Mouse (Mus musculus) embryonic facial prominence, embryonic 14.5 days (tissue): ENCODE data around the gene Rtn3. TPM values are rescaled to one million over a fixed set of nuclear protein-coding genes. Genes with fewer than 3 reads are reported as not detected.
A peak's percentile ranks its signal among the peaks of the same experiment; 100 is the strongest.

Source experiments
- ATAC-seq: fragments of 200-750 bp; cut with Nextera tagmentation; 2 replicates; pipeline ENCODE4 v1.8.0; 2017; ENCODE audit warnings: low read depth, moderate number of reproducible peaks, moderate TSS enrichment
- DNase-seq: peaks from one replicate; pipeline ENCODE4 v3.0.0-alpha.2; 2015; ENCODE audit warnings: low spot score
- H3K27ac ChIP-seq: fragments of 300-500 bp; sonication (generic); replicated peaks from 2 replicates; pipeline ENCODE4 v1.5.1; 2014; ENCODE audit warnings: low read depth, mild to moderate bottlenecking, low read length, moderate library complexity
- H3K27me3 ChIP-seq: fragments of 300-500 bp; sonication (generic); replicated peaks from 2 replicates; pipeline ENCODE4 v1.6.1; 2014; ENCODE audit warnings: low read length; ENCODE audit not compliant: control insufficient read depth, insufficient read depth
- H3K36me3 ChIP-seq: fragments of 300-500 bp; sonication (generic); 2 replicates; pipeline ENCODE4 v1.6.1; 2014; ENCODE audit warnings: low read length, mixed read lengths; ENCODE audit not compliant: control insufficient read depth, insufficient read depth
- H3K4me1 ChIP-seq: fragments of 300-500 bp; sonication (generic); 2 replicates; pipeline ENCODE4 v1.6.1; 2014; ENCODE audit warnings: antibody characterized with exemption, low read length; ENCODE audit not compliant: control insufficient read depth, insufficient read depth
- H3K4me2 ChIP-seq: fragments of 300-500 bp; sonication (generic); 2 replicates; pipeline ENCODE4 v1.6.1; 2014; ENCODE audit warnings: low read depth, mild to moderate bottlenecking, low read length, moderate library complexity, mixed read lengths
- H3K4me3 ChIP-seq: fragments of 300-500 bp; sonication (generic); 2 replicates; pipeline ENCODE4 v1.5.1; 2014; ENCODE audit warnings: low read depth, mild to moderate bottlenecking, low read length
- H3K9ac ChIP-seq: fragments of 300-500 bp; sonication (generic); 2 replicates; pipeline ENCODE4 v1.6.1; 2014; ENCODE audit warnings: low read depth, mild to moderate bottlenecking, low read length, moderate library complexity, mixed read lengths
- H3K9me3 ChIP-seq: fragments of 300-500 bp; sonication (generic); 2 replicates; pipeline ENCODE4 v1.6.1; 2016; ENCODE audit warnings: low read length; ENCODE audit not compliant: control insufficient read depth
- WGBS: fragments of 180-500 bp; shearing (Covaris S2); extraction: QIAGEN DNeasy Blood & Tissue Kit; methylation state at CpG from one replicate; pipeline ENCODE4 v1.1.7; 2014; 5-methylcytosine and 5-hydroxymethylcytosine counted together
- polyA plus RNA-seq: library from polyadenylated mRNA; unstranded; fragments of >200 nt; fragmentation: Nextera tagmentation; extraction: Ambion mirVana; gene quantifications from 2 replicates; pipeline ENCODE4 v1.2.1, GENCODE M21; 2014

Rtn3 gene
- polyA plus RNA-seq, 1 experiment from 2014 or later, result 132 TPM

GRCm38 (mm10) chr19:7481541-7482265, 1.4 kb downstream of the Rtn3 start:
- Histone ChIP-seq H3K36me3 (no peaks in the 10 kb centered on the region), H3K27ac (peak overlapping the region; percentile 45), H3K9ac (peak overlapping the region; percentile 88), H3K4me1 (peaks cover 5% of the 10 kb centered on the region), H3K4me2 (peak overlapping the region; percentile 76), H3K4me3 (peak overlapping the region; percentile 87), H3K27me3 (no peaks in the 10 kb centered on the region), H3K9me3 (no peaks in the 10 kb centered on the region)
- no peak for ATAC-seq
- WGBS, result 8% methylated on average over 12 of the region's 12 CpGs
- DNase-seq, result peak; percentile 59

- no peaks in the 10 kb centered on the region for H3K27me3 ChIP-seq
- H3K36me3 ChIP-seq, result no peaks in the 10 kb centered on the region
- no peak overlapping the region for H3K9ac ChIP-seq
- H3K4me1 ChIP-seq, result peaks cover 5% of the 10 kb centered on the region
- no peak overlapping the region for H3K4me2 ChIP-seq
- H3K9me3 ChIP-seq, result no peaks in the 10 kb centered on the region
- DNase-seq (no peak), ATAC-seq (no peak)
- WGBS, result 96% methylated on average over 3 of the region's 3 CpGs
- H3K27ac ChIP-seq, result no peak overlapping the region
- no peak overlapping the region for H3K4me3 ChIP-seq
These were observed 3.3 kb downstream of the Rtn3 start for GRCm38 (mm10) chr19:7479751-7480248.

DNA sequence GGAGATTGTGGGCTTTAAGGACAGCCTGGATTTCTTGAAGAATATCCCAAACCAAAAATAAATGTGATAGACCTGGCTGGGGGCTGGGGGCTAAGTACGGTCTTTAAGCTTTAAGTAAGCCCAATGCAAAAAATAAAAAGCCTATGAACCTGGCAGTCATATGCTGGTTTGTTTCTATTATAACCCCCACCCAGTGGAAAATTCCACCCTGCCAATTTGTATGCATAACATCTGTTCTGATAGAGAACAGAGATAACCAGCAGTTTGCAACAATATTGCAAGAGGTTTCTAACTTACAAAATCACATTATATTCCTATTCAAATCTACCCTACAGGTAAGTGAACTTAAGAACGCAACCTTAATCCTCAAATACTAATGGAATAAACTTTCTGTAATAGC, 12.4 kb downstream of the Rtn3 start:
- H3K9me3 ChIP-seq, result no peaks in the 10 kb centered on the region
- no peaks in the 10 kb centered on the region for H3K27me3 ChIP-seq
- 83% methylated on average over 2 of the region's 2 CpGs for WGBS
- H3K36me3 ChIP-seq, result peaks cover 36% of the 10 kb centered on the region
- no peak overlapping the region for H3K9ac ChIP-seq
- no peak overlapping the region for H3K4me2 ChIP-seq
- no peak overlapping the region for H3K4me3 ChIP-seq
- ATAC-seq (no peak), DNase-seq (peak; percentile 9)
- no peaks in the 10 kb centered on the region for H3K4me1 ChIP-seq
- H3K27ac ChIP-seq, result no peak overlapping the region

GRCm38 (mm10) chr19:7467915-7468314, 15.2 kb downstream of the Rtn3 start:
- H3K9me3 ChIP-seq, result no peaks in the 10 kb centered on the region
- no peak overlapping the region for H3K4me2 ChIP-seq
- H3K36me3 ChIP-seq, result peaks cover 26% of the 10 kb centered on the region; the same call in 1 of the 2 replicates
- DNase-seq, result no peak
- H3K27me3 ChIP-seq, result no peaks in the 10 kb centered on the region
- H3K9ac ChIP-seq, result no peak overlapping the region
- H3K4me3 ChIP-seq, result no peak overlapping the region
- H3K27ac ChIP-seq, result no peak overlapping the region
- no peak for ATAC-seq
- no peaks in the 10 kb centered on the region for H3K4me1 ChIP-seq

DNA sequence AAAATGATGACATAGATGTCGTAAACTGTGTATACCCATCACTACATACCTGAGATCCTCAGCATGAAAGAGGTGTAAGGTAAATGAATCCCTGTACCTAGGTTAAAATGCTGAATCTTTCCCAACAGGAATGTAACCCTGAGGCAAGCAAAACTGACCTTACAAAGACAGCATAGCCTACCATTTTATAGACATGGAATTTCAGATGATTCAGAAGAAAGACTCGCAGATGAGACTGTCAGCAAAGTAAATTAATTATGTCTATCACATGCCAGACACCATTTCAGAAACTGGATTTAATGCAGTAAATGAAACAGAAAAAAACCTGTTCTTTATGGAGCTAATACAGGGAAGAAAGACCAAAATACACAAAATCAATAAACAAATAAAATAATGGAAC, 23.7 kb downstream of the Rtn3 start:
- peaks cover 13% of the 10 kb centered on the region; the same call in 1 of the 2 replicates for H3K36me3 ChIP-seq
- no peaks in the 10 kb centered on the region for H3K27me3 ChIP-seq
- H3K4me2 ChIP-seq, result no peak overlapping the region
- H3K4me3 ChIP-seq, result no peak overlapping the region
- no peaks in the 10 kb centered on the region for H3K4me1 ChIP-seq
- WGBS, result 81% methylated on average over 2 of the region's 2 CpGs
- H3K9me3 ChIP-seq, result no peaks in the 10 kb centered on the region
- DNase-seq (no peak), ATAC-seq (no peak)
- no peak overlapping the region for H3K27ac ChIP-seq
- H3K9ac ChIP-seq, result no peak overlapping the region

DNA sequence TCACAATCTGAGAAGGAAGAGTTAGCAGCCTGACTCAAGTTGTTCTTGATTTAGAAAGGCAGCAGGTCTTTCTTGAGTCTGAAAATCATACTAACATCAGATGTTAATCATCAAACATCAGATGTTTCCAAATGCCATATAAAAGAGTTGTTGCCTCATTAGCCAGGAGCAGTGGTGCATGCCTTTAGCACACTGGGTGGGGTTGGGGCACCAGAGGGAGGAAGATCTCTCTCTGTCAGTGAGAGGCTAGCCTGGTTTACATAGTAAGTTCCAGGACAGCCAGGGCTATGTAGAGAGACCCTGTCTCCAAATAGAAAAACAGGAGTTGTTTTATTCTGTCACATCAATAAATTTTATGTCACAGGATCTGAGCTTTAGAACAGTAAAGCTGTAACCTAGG, 24.2 kb downstream of the Rtn3 start:
- Histone ChIP-seq H3K4me1 (no peaks in the 10 kb centered on the region), H3K36me3 (peaks cover 13% of the 10 kb centered on the region; the same call in 1 of the 2 replicates), H3K27me3 (no peaks in the 10 kb centered on the region), H3K9me3 (no peaks in the 10 kb centered on the region), H3K9ac (no peak overlapping the region), H3K4me2 (no peak overlapping the region), H3K4me3 (no peak overlapping the region), H3K27ac (no peak overlapping the region)
- DNase-seq, result no peak
- ATAC-seq, result no peak

DNA sequence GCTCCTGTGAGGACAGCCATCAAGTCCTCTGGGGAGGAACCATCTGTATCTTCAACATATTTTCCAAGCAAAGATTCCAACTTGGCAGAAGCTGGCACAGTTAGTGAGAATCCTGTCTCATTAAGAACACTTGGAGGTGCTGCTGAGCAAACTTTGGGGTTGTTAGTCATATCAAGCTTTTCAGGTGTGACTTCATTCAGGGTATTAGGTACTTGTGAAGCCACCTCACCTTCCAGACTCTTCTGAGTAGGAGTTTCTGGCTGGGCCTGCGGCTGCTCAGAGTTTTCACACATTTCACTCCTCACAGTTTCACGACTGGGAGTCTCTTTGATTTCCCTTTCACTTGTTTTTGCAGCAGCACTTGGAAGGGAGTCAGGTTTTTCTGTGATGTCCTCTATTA, 26.3 kb downstream of the Rtn3 start:
- no peak for DNase-seq
- Histone ChIP-seq H3K27me3 (no peaks in the 10 kb centered on the region), H3K4me1 (peaks cover 2% of the 10 kb centered on the region; the same call in 1 of the 2 replicates), H3K9ac (no peak overlapping the region), H3K4me2 (no peak overlapping the region), H3K9me3 (no peaks in the 10 kb centered on the region), H3K36me3 (peaks cover 13% of the 10 kb centered on the region; the same call in 1 of the 2 replicates), H3K27ac (no peak overlapping the region), H3K4me3 (no peak overlapping the region)
- no peak for ATAC-seq
- 75% methylated on average over 2 of the region's 2 CpGs for WGBS

DNA sequence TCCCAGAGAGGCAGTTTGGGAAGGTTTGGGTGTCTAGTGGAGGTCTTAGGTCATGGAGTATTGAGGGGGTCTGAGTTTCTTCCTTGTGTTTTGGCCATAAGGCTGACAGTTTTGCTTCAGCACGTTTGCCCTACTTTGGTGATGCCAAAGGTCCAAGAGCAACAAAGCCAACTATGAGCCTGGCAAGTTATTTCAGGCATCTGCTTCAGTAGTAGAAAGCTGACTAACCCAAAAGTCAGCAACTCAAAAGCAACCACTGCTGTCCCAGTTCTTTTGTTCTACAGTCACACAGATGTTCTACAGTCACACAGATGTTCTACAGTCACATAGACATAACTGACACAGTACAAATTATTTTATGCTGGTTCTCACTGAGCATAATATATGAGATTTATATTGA, 37.5 kb downstream of the Rtn3 start:
- no peaks in the 10 kb centered on the region for H3K9me3 ChIP-seq
- no peak overlapping the region for H3K9ac ChIP-seq
- H3K27me3 ChIP-seq, result no peaks in the 10 kb centered on the region
- 72% methylated on average over 1 of the region's 1 CpGs for WGBS
- ATAC-seq, result no peak
- H3K4me2 ChIP-seq, result no peak overlapping the region
- no peak overlapping the region for H3K27ac ChIP-seq
- peaks cover 8% of the 10 kb centered on the region for H3K36me3 ChIP-seq
- H3K4me1 ChIP-seq, result no peaks in the 10 kb centered on the region
- no peak for DNase-seq
- no peak overlapping the region for H3K4me3 ChIP-seq

GRCm38 (mm10) chr19:7445105-7445504, 38.0 kb downstream of the Rtn3 start:
- no peak overlapping the region for H3K27ac ChIP-seq
- no peak overlapping the region for H3K4me2 ChIP-seq
- 86% methylated on average over 2 of the region's 2 CpGs for WGBS
- ATAC-seq (no peak), DNase-seq (no peak)
- H3K4me3 ChIP-seq, result no peak overlapping the region
- no peaks in the 10 kb centered on the region for H3K27me3 ChIP-seq
- no peaks in the 10 kb centered on the region for H3K9me3 ChIP-seq
- no peaks in the 10 kb centered on the region for H3K4me1 ChIP-seq
- H3K36me3 ChIP-seq, result peaks cover 8% of the 10 kb centered on the region
- no peak overlapping the region for H3K9ac ChIP-seq
